Mouse (Mus musculus) brain, embryonic 14.5 days (tissue): ENCODE measurements around the gene Srrm3.

Source experiments
- CTCF ChIP-seq: fragments of 200-500 bp; IDR thresholded peaks from 2 replicates; pipeline ENCODE4 v1.5.1; 2012; ENCODE audit warnings: inconsistent platforms, mild to moderate bottlenecking, moderate library complexity, borderline replicate concordance; ENCODE audit not compliant: insufficient read depth, insufficient read length; ENCODE audit errors: extremely low read depth
- POLR2A ChIP-seq: fragments of 200-500 bp; IDR thresholded peaks from 2 replicates; pipeline ENCODE4 v1.6.1; 2012; ENCODE audit warnings: mild to moderate bottlenecking, inconsistent platforms, borderline replicate concordance; ENCODE audit not compliant: poor library complexity, insufficient read depth, insufficient read length, severe bottlenecking; ENCODE audit errors: extremely low read depth

DNA sequence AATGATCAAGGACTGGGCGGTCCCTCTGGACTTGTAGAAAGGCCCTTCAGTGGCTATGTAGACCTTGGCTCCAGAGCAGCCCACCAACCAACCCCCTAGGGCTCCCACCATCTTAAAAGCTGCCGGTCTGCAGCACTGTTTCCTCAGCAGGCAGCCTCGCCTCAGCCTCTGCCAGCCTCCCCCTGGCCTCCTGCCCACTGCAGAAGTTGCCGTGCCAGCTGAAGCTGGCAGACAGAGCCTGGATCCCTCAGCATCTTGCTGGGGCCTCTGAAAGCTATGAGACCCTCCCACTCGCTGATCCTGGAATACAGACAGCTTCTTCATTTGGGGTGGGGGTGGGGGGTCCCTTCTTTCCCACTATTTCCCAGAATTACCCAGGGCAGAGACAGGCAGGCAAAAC is 6.3 kb downstream of the Srrm3 start:
- TF ChIP-seq CTCF (no peak), POLR2A (no peak)
